Mouse (Mus musculus): Measurements from ENCODE around the gene Stk32c.

DNA sequence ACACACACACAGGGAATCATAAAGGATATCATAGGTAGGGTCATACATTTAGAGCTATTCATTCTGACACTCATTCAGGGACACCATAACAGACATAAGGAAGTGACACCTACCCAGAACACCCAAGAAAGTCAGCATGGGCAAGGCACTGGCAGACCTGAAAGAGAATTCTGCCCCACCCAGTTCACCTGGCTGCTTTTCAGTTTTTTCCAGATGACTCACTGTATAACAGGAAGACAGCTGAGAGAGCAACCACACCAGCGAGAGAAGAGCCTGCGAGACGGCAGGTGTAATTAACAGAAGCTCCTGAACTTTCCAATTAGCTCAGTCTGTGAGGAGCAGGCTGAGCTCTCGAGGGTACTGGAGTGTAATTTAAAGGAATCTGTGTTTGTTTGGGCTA is 44.0 kb downstream of the Stk32c start:
- TF ChIP-seq GATA1 (IDR thresholded peaks at IDR 0.05; ENCODE audit: low read length), result no peak
- no peak for TF ChIP-seq TAL1 (IDR thresholded peaks at IDR 0.05; ENCODE audit: low read length)
